Mouse (Mus musculus) urinary bladder, postnatal 25 days (tissue): ENCODE measurements around the gene Lmf1.

Experiments used
- DNase-seq: peaks from one replicate; pipeline ENCODE4 v3.0.0; 2022; ENCODE audit warnings: low spot score

The Lmf1 gene

GRCm38 (mm10) chr17:25568206-25568605 lies 10.7 kb upstream of the Lmf1 start:
- DNase-seq: no peak

- DNase-seq: no peak
Observed at GRCm38 (mm10) chr17:25568880-25569279, 10.0 kb upstream of the Lmf1 start.

DNA sequence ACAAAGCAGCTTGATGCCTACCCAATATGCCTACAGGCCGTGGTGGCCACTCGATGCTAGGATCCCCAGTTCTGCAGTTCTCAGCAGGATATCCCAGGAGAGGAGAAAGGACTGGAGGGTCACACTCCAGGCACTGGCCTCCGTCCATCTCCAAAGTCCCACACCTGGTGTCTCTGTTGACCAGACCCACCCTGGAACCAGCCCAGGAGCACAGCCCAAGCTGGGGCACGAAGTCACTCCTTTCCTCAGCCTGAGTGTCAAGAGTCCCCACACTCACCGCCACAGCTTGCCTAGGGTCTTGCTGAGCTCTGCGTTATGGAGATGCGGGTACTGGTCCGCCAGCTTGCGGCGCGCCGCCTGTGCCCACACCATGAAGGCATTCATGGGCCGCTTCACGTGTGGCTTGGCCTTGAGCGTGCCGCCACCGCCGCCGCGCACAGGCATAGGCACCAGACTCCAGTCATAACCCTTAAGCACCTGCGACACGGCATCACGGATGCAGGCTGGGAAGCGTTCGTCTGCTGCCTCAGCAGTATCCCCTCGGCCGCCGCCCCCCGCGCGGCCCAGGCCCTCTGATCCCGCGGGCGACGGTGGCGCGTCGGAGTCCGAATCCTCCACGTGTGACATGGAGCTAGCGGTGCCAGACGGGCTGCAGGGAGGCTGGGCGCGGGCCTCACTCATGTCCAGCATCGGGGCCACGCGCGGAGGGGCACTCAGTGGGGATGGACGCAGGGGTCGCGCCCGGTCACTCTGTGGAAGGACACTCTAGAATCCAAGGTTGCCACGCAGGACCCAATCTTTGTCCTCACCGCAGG lies 8.8 kb upstream of the Lmf1 start:
- no peak for DNase-seq

DNA sequence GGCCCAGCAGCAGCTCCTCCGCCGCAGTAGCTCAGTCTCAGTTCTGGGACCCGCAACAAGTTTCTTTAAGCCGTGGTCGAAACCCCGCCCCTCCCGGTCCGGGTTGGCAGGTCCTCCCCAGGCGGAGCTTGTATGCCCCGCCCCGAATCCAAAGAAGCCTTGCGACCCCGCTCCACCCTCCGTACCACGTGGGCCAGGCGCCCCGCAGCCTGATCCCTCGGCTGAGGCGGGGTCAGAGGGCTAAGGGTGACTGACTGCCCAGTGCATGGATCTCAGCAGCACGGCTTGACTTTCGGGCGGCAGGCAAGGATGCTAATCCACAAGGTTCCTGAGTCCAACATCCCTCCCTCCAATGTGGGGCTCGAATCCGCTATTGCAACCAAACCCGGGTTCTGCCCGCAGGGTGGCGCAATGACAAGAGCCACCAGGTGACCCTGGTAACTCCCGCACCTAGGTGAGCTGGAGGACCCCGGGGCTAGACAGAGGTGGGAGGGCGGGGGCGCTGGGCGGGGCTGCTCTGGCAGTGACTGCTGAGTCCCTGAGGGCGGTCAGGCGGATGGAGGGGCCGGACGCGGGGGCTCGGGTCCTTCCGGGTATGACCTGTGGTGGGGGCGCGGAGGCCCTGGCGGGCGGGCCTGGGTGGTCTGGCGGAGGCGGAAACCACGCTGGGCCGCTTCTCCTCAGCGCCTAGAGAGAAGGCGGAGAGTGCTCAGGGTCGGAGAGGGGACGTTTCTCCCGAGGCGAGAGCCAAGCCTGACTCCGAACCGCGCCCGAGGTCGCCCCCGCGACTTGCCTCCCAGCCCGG lies 8.0 kb upstream of the Lmf1 start, which contains the start of gene Sox8:
Gene Sox8, minus strand, starts transcription at position 39 of the 805 bp plus-strand sequence.
- DNase-seq: peak; percentile 71

DNA sequence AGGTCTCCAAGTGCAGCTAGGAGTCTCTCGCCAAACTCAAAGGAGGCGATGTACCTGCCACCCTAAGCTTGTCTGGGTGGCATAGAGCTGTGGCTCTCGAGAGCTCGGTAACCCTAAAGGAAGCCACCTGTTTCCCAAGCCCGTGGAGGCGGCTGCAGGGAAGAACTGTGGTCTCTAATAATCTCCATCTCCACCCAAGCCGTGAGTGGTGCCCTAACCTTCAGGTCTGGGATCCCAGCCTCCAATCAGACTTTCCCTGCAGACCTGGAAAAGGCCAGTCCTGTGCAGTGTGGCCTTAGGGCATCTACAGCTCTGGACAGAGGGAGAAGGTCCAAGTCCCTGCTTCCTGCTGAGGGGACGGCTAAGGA lies 7.4 kb upstream of the Lmf1 start:
- DNase-seq: no peak

DNA sequence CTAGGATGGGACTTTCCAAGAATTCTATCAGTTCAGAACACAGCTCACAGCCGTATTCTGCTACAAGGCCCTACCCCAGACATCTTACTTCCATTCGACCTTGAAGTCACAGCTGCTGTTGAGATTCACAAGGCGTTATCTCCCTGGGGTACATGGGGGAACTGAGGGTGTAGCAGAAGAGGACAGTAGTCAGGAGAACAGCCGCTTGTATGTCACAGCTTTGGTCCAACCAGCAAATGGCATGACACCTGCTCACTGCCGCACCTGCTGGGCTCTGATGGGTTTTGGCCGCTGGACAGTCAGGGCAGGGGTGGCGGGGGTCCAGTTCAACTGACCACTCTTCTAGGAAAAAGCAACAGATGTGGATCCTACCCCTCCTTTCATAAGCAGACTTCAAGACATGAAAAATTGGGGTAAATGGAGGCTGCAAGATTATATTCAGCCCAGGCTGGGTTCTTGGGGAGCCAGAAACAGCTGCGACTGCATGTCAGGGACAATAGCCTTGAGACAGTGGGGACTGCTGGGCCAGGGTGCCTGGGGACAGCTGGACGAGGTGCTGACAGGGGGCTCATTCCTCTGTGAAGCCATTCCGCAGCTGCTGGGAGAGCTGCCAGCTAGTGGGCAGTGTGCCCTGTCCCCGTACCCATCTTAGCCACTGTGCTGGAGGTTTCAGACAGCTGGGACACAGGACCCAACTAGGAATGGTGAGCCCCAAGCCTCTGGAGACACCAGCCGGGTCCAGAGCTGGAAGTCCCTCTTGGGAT lies 3.5 kb upstream of the Lmf1 start:
- no peak for DNase-seq

- DNase-seq: no peak
Observed at GRCm38 (mm10) chr17:25576034-25576433, 2.9 kb upstream of the Lmf1 start.

DNA sequence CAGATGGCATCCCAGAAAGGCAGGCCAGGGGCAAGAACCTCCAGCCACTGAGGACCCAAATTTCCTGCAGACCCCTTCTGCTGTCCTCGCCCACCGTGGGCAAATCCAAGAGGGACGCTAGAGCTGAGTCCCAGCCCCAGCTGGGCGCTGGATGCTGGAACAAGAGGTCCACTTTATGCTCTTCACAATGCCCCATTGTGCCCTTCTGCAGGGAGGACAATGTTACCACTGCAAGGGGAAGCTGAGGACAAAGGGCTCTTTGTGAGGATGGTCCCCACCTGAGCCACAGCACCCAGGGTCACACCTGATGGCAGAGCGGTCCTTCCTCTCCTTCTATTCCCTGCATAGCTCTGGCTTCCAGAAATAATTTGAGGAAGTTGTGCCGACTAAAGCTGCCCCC lies 1.6 kb upstream of the Lmf1 start:
- no peak for DNase-seq

- no peak for DNase-seq
Observed at GRCm38 (mm10) chr17:25577702-25578101, 1.2 kb upstream of the Lmf1 start.

- DNase-seq: no peak
Observed at GRCm38 (mm10) chr17:25579332-25580047, 605 bp downstream of the Lmf1 start.

DNA sequence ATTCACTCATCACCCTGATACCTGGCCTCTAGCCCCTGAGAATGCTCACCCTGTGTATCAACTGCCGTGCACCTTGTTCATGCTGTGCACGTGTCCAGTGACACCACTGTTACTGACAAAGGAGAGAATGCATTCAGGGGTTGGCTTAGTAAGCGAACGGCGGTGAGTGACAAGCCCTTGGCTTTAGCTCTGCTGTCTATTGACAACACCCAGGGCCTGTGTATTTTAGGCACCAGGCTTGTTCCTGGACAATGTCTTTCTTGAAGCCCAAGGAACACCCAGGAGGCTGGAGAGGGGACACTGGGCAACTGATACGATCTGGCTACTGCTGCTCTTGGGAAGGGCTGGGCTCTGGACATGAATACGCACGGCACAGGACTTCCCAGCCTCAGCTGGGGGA lies 3.2 kb downstream of the Lmf1 start:
- DNase-seq: no peak

DNA sequence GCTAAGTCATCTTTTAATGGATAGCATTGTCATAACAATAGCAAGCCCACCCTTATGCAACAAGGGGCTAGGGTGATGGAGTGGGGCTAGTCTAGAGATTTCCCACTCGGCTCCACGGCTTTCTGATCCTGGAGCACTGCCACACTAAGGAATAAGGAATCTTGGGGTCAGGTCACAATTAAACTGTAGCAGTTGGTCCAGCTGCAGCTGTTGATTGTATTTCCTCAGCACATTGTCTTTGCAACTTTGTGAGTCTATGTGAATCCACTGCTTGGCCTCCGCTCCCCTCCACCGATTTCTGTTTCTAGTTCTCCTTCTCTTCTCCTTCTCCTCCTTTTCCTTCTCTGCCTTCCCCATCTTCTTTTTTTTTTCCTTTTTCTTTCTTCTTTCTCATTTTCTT lies 4.2 kb downstream of the Lmf1 start:
- no peak for DNase-seq

GRCm38 (mm10) chr17:25583858-25584257 lies 5.0 kb downstream of the Lmf1 start:
- no peak for DNase-seq

DNA sequence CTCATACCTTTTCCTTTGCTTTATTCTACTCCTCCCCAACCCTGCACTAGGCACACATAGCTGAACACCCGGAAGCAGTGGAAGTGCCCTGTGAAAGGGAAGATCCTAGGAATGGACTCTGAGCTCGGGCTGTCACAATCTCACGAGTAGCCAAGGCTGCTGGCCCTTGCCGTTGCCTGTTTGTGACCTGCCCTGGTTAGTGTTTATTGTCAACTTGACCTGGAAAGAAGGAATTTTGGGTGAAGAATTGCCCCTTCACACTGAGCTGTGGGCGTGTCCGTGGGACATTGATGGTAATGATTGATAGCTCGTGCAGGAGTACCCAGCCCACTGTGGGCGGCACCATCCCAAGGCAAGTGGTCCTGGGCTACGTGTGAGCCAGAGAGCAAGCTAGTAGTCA lies 5.8 kb downstream of the Lmf1 start:
- DNase-seq: no peak

GRCm38 (mm10) chr17:25590068-25590467 lies 11.2 kb downstream of the Lmf1 start:
- DNase-seq: no peak

GRCm38 (mm10) chr17:25590985-25591384 lies 12.1 kb downstream of the Lmf1 start:
- DNase-seq: no peak

- DNase-seq: no peak
Observed at GRCm38 (mm10) chr17:25592336-25592735, 13.5 kb downstream of the Lmf1 start.

- no peak for DNase-seq
Observed at GRCm38 (mm10) chr17:25593411-25594261, 14.8 kb downstream of the Lmf1 start.

DNA sequence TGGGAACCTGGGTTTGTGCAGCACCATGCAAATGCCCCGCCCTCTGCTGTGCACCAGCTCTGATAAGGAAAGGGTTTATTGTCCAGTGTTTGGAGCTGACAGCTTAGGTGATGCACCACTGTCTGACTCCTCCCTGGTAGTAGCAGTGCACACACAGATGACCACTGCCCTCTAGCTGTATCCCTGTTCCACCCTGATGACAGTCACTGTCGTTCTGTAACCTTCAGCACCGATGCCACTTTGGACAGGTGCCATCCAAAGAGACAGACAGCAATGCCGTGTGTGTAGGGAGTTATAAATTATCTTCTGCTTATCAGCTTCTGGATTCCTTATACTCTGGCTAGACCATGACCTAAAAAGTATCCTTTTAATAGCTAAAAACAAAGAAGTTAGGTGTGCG lies 16.6 kb downstream of the Lmf1 start:
- no peak for DNase-seq

DNA sequence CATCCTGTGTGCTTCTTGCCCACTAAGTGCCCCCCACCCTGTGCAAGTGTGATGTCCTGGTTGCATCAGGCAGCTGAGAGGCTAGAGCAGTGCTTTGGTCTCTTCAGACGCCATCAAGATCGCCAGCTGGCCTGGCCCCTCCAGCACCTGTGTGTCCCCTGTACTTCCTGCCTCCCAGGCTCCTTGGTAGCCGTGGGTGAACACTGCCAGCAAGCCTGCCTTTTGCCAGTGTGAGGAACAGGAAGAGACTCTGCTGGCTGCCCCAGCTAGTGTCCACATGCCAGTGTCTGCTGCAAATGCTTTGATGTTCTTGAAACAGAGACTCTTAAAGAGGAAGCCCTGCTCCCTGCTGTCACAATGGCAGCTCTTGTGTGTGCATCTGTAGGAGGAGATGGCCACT lies 18.7 kb downstream of the Lmf1 start:
- no peak for DNase-seq

DNA sequence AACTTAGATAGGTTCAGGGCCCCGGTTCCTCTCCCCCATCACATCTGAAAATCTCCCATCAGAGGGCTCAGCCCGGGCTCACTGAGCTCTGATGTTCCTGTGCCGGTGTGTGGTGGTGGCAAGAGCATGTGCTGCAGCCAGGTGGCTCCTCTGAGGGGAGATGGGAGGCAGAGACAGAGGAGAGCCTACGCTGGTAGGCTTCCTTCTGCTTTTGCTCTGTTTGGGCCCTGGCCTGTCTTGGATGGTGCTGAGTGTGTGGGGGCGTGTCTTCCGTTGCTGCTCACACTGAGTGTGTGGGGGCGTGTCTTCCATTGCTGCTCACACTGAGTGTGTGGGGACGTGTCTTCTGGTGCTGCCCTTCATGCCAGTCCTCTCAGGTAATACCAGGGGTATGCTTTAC lies 23.5 kb downstream of the Lmf1 start:
- no peak for DNase-seq
